Mouse (Mus musculus) neural tube, embryonic 13.5 days (tissue): ENCODE measurements at regions not wholly inside any gene's neighbourhood (a gene's known extent, or its start where the extent isn't known, plus 50 kb on each side); places are given as distances from the start of the nearest gene placed in this dataset.

ENCODE experiments used
- ATAC-seq: fragments of 200-750 bp; cut with Nextera tagmentation; 2 replicates; pipeline ENCODE4 v1.8.0; 2017; ENCODE audit warnings: low read depth, mild to moderate bottlenecking, moderate TSS enrichment, moderate library complexity
- H3K27ac ChIP-seq: fragments of 300-500 bp; sonication (generic); replicated peaks from 2 replicates; pipeline ENCODE4 v1.5.1; 2015; ENCODE audit warnings: moderate library complexity, mild to moderate bottlenecking, inconsistent platforms
- H3K27me3 ChIP-seq: fragments of 300-500 bp; sonication (generic); 2 replicates; pipeline ENCODE4 v1.6.1; 2015; ENCODE audit warnings: mild to moderate bottlenecking, inconsistent platforms
- H3K36me3 ChIP-seq: fragments of 300-500 bp; sonication (generic); 2 replicates; pipeline ENCODE4 v1.6.1; 2015; ENCODE audit warnings: mild to moderate bottlenecking, inconsistent platforms
- H3K4me1 ChIP-seq: fragments of 300-500 bp; sonication (generic); replicated peaks from 2 replicates; pipeline ENCODE4 v1.6.1; 2015; ENCODE audit warnings: inconsistent platforms
- H3K4me2 ChIP-seq: fragments of 300-500 bp; sonication (generic); 2 replicates; pipeline ENCODE4 v1.6.1; 2015; ENCODE audit warnings: inconsistent platforms, mild to moderate bottlenecking, moderate library complexity
- H3K4me3 ChIP-seq: fragments of 300-500 bp; sonication (generic); 2 replicates; pipeline ENCODE4 v1.5.1; 2015; ENCODE audit warnings: mild to moderate bottlenecking, inconsistent platforms
- H3K9ac ChIP-seq: fragments of 300-500 bp; sonication (generic); 2 replicates; pipeline ENCODE4 v1.6.1; 2015; ENCODE audit warnings: moderate library complexity, mild to moderate bottlenecking, inconsistent platforms
- H3K9me3 ChIP-seq: fragments of 300-500 bp; sonication (generic); 2 replicates; pipeline ENCODE4 v1.6.1; 2016; ENCODE audit warnings: inconsistent platforms
- WGBS: fragments of 180-500 bp; shearing (Covaris S2); methylation state at CpG from one replicate; pipeline ENCODE4 v1.1.7; 2015; 5-methylcytosine and 5-hydroxymethylcytosine counted together

DNA sequence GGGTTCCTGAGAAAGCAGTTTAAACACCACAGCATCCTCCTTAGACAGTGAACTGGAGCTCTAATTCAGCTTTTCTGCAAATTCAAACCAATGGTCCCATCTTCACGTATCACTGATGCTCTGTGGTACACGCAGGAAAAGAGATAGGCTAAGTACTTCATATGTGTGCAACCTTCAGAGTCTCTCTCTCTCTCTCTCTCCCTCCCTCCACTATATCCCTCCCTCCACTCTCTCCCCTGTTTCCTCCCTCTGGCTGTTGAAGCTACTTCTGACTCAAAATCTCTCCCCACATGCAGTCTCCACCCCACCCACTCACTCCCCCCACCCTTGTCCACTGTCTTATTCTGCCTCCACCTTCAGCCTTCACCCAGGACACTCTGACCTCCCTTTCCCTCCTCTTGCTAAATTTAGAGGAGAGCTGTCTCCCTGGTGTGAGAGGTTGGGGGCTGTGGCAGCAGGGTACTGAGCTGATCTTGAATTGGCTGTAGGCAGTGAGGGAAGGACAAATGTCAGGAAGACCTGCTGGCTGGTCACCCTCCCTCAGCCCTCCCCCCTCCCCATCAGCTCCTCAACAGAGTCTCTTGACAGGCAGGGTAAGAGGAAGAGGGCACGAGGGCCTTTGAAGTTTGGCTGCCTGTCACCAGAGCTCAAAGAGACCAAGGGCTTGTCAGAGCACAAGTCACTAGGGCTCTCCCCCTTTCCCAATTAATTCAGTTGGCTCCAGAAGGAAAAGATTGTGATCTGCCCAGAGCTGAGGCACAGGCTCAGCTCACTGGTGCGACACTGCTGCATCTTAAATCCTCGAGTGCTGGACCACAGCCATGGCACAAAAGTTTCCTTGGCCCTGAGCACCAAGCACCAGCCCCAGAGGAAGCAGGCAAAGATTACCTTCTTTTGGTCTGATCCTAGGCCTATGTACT is 227.9 kb upstream of the Apob start:
- 53% methylated on average over 5 of the region's 5 CpGs for WGBS
- no peaks in the 10 kb centered on the region for H3K27me3 ChIP-seq
- no peak overlapping the region for H3K9ac ChIP-seq
- H3K9me3 ChIP-seq, result no peaks in the 10 kb centered on the region
- no peak overlapping the region for H3K4me3 ChIP-seq
- no peak for ATAC-seq
- no peak overlapping the region for H3K27ac ChIP-seq
- H3K4me2 ChIP-seq, result no peak overlapping the region
- H3K36me3 ChIP-seq, result no peaks in the 10 kb centered on the region
- H3K4me1 ChIP-seq, result no peaks in the 10 kb centered on the region

DNA sequence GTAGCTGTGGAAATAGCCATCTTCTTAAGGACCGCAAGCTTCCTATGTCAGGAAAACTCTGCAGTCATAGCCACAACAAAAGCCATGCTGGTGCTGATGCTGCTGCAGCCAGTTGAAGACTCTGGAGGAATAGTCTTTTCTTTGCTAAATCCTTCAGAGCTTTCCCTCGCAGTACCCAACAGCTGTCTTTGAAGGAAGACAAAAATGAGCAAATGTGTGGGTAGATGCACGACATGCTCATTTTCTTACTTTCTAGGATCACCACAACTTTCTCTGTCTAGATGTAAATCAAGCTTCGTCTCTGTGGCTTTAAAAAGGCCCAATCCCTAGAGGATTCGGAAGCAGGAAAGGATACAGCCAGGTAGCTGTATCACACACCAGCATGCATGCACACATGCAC is 222.6 kb upstream of the Apob start:
- no peak overlapping the region for H3K27ac ChIP-seq
- WGBS, result 85% methylated on average over 5 of the region's 5 CpGs
- H3K9ac ChIP-seq, result no peak overlapping the region
- H3K36me3 ChIP-seq, result no peaks in the 10 kb centered on the region
- H3K4me1 ChIP-seq, result 0 out of 2 replicates have a peak, but pooled peaks cover 3% of the 10 kb centered on the region
- no peak for ATAC-seq
- H3K4me3 ChIP-seq, result no peak overlapping the region
- H3K27me3 ChIP-seq, result no peaks in the 10 kb centered on the region
- no peaks in the 10 kb centered on the region for H3K9me3 ChIP-seq
- H3K4me2 ChIP-seq, result no peak overlapping the region

DNA sequence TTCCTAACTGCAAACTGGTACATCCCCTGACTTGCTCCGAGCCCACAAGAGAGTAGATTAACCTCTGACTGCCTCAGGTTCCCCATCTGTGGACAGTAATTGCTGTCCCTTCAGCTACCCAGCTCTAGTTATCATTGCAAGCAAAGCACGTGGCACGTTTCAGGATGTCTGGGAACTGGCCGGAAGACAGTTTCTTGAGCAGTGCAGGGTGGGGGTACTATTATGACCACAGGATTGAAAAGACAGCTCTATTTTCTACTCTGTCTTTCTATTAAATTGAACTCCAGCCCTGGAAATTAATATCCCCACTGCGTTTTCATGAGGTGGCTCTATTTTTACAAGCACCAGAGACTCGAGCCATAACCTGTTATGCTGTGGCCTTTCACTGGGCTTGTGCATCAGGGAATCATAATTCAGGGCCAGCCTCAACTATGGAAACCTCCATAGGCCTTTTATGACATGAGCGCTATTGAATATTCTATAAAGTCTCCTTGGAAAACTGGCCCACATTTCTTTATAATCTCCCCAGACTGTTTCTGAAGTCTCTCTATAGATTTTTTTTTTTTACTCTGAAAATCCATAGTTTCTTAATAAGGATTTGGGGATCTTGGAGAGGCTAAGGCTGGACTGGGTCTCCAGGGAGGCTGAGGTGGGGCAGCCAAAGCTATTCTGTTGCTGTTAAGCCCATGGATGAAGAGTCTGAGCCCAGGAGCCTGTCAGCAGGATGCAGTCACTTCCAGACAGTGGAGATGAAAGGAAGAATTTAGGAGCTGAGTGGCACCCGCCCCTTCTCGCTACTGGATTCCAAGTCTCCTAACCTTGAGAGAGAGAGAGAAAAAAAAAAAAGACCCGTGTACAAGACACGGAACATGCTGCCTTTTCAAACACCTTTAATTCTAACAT is 212.4 kb upstream of the Apob start:
- Histone ChIP-seq H3K27ac (no peak overlapping the region), H3K27me3 (no peaks in the 10 kb centered on the region), H3K4me1 (no peaks in the 10 kb centered on the region), H3K4me3 (no peak overlapping the region), H3K4me2 (no peak overlapping the region), H3K36me3 (no peaks in the 10 kb centered on the region), H3K9me3 (no peaks in the 10 kb centered on the region), H3K9ac (no peak overlapping the region)
- ATAC-seq, result no peak
- WGBS, result 81% methylated on average over 11 of the region's 11 CpGs

DNA sequence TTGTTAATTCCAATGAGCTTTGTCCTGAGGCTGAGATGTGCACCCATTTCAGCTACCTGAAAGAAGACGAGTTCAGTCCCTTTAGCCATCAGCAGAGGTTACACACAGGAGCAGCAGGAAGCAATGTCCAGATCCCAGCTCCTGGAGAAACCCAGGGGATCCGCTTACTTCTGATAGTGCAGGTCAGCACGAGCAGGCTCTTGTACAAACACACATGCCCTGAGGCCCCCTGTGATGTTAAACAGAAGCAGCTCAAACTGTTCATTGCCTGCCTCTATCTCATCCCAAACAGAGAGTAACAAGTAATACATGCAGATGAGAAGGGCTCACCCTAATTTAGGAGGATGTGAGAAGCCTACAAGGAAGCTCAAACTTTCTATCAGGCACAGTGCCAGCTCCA is 203.3 kb upstream of the Apob start:
- H3K9ac ChIP-seq, result no peak overlapping the region
- H3K4me3 ChIP-seq, result no peak overlapping the region
- no peaks in the 10 kb centered on the region for H3K36me3 ChIP-seq
- WGBS, result 65% methylated on average over 3 of the region's 3 CpGs
- H3K4me1 ChIP-seq, result peaks cover 17% of the 10 kb centered on the region
- H3K4me2 ChIP-seq, result no peak overlapping the region
- H3K27ac ChIP-seq, result no peak overlapping the region
- ATAC-seq, result no peak
- no peaks in the 10 kb centered on the region for H3K27me3 ChIP-seq
- H3K9me3 ChIP-seq, result no peaks in the 10 kb centered on the region

DNA sequence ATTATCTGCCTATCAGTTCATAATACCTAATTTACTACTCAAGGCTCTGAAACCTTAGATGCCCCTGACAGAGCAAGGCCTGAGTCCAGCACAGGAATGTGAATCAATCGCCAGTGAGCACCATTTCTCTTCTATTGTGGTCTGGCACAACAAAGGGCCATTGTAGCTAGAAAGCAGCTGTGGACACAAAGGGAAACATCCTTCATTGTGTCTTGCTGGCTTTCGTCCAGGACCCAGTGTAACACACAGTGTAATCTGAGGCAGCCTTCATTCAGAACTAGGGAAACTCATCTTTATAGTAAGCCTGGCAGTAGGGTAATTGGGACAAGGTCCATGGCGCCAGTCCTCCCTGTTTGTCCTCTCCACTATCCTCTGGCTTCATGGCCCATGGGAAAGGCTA is 201.1 kb upstream of the Apob start:
- Histone ChIP-seq H3K27ac (no peak overlapping the region), H3K4me2 (no peak overlapping the region), H3K4me3 (no peak overlapping the region), H3K9me3 (no peaks in the 10 kb centered on the region), H3K36me3 (no peaks in the 10 kb centered on the region), H3K27me3 (no peaks in the 10 kb centered on the region), H3K9ac (no peak overlapping the region), H3K4me1 (peaks cover 17% of the 10 kb centered on the region)
- 0 out of 2 replicates have a peak, but pooled peaks have one; percentile 28 for ATAC-seq
- WGBS, result 19% methylated on average over 3 of the region's 3 CpGs

DNA sequence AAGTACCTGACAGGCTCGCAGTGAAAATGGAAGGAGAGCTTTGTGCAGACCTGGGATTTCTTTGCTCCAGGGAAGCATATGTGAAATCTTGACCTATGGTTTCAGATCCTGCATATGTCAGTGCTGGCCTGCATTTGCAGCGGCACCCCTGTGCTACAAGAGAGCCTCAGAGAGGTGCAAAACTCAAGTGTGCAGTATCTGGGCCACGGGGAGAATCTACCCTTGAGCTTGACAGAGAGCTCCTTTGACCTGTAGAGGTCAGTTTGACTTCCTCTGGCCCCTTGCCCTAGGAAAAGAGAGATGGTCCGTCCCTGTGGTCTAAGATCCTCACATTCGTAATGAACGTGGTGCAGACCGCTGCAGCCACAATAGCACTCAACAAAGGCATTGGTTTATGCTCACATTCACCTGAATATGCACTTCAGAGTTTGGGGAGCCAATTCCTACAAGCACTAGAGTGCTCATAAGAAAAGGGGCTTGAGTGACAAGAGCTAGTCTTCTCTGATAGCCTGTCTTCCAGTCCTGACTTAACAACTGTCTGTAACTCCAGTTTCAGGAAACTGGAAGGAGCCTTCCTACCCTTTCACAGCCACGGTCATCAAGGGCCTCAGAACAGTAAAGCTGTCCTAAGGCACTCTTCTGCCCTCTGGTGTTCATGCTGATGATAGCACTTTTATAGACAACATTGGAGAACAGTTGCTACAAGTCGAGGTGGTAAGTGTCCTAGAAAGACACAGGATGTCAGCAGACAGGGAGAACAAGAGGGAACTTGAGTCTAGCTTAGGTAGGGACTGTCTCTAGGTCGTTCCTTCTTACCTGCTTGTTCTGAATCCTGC is 200.0 kb upstream of the Apob start:
- Histone ChIP-seq H3K9ac (no peak overlapping the region), H3K4me3 (no peak overlapping the region), H3K4me1 (peaks cover 17% of the 10 kb centered on the region), H3K9me3 (no peaks in the 10 kb centered on the region), H3K27ac (no peak overlapping the region), H3K4me2 (no peak overlapping the region), H3K27me3 (no peaks in the 10 kb centered on the region), H3K36me3 (no peaks in the 10 kb centered on the region)
- peak; percentile 84 for ATAC-seq
- WGBS, result 50% methylated on average over 10 of the region's 10 CpGs

DNA sequence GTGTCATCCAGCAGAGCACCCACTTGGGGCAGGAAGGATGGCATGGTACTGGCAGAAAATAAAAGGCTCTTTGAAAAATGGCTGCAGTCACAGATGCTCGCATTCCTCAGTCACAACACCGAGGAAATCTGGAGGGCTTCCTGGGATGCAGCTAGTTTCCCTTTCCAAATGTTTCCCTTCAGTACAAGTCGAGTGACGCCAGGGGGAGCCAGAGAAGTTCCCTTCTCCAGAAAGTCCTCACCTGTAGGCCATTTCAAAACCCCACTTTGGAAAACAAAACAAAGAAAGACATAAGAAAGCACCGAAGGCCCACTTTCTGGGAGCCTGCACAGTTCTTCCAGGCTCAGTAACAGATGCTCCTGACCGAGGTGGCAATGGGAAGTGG is 199.4 kb upstream of the Apob start:
- H3K4me2 ChIP-seq, result no peak overlapping the region
- no peaks in the 10 kb centered on the region for H3K27me3 ChIP-seq
- no peaks in the 10 kb centered on the region for H3K36me3 ChIP-seq
- no peaks in the 10 kb centered on the region for H3K9me3 ChIP-seq
- no peak overlapping the region for H3K4me3 ChIP-seq
- H3K4me1 ChIP-seq, result peaks cover 17% of the 10 kb centered on the region
- ATAC-seq, result peak; percentile 41; the same call in 1 of the 2 replicates
- H3K9ac ChIP-seq, result no peak overlapping the region
- WGBS, result 55% methylated on average over 6 of the region's 6 CpGs
- H3K27ac ChIP-seq, result no peak overlapping the region

DNA sequence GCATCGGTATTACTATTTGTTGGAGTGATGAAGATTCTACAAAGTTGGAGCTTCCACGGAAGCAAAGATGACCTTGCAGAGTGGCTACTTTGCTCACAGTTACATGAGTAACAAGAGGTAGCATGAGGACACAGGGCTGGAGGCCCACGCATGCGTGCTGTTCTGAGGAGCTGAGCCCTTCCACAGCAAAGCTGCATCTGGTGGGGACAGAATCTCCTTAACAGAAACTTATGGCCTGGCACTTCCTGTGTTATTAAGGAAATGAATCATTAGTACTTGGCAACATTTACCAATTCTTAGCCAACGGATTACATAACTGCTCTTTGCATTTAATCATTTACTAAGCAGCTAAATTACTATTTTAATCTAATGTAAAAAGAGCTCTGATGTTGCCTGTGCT is 160.8 kb upstream of the Apob start:
- WGBS, result 87% methylated on average over 5 of the region's 5 CpGs
- H3K27me3 ChIP-seq, result no peaks in the 10 kb centered on the region
- H3K4me2 ChIP-seq, result no peak overlapping the region
- no peaks in the 10 kb centered on the region for H3K9me3 ChIP-seq
- no peak overlapping the region for H3K4me3 ChIP-seq
- ATAC-seq, result no peak
- no peaks in the 10 kb centered on the region for H3K4me1 ChIP-seq
- no peak overlapping the region for H3K27ac ChIP-seq
- no peaks in the 10 kb centered on the region for H3K36me3 ChIP-seq
- no peak overlapping the region for H3K9ac ChIP-seq

DNA sequence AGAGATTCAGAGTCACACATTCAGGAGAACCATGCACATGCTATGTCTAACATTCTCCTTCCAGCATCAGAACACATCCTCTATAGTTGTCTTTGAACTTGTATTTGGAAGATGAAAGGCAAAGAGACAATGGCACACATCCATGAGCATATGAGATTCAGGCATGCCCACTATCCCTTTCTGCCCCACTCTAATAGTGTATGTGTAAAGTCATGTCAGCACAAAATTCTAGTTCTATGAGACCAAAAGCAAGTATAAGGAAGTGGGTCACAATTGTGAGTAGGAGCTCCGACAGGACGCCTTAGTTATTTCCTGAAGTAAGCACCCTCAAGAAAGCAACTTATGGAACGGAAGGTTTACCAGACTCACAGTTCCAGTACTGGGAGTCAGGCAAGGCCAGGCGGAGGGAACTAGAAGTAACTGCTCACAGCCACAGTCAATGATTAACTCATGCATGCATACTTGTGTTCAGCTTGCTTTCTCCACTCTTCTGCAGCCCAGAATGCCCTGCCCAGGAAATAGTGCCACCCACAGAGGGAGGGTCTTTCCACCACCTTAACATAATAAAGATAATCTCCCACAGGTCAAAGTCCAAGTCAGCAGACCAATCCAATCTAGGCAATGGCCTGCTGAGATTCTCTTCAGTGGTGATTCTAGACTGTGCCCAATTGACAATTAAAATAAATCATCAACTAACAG is 157.3 kb upstream of the Apob start:
- Histone ChIP-seq H3K27ac (no peak overlapping the region), H3K27me3 (no peaks in the 10 kb centered on the region), H3K36me3 (no peaks in the 10 kb centered on the region), H3K4me3 (no peak overlapping the region), H3K9ac (no peak overlapping the region), H3K4me2 (no peak overlapping the region), H3K4me1 (no peaks in the 10 kb centered on the region), H3K9me3 (no peaks in the 10 kb centered on the region)
- WGBS, result 85% methylated on average over 4 of the region's 4 CpGs
- ATAC-seq, result no peak

DNA sequence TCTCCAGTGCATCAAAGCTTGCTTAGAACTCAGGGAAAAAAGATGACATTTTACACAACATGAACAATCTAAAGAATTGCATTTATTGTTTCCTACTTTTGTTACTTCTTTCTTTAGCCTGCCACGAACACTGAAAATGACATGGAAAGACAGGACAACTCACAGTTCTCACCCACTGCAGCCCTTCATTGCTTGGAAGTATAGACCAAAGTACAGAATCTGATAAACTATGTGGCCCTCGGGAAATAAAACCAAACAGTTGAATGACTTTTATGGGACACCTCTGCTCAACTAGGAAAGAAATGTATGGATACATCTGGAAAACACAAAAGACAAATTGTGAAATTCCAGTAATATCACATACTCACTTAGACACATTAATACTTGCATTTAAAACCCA is 156.7 kb upstream of the Apob start:
- no peak for ATAC-seq
- Histone ChIP-seq H3K36me3 (no peaks in the 10 kb centered on the region), H3K9me3 (peaks cover under 1% of the 10 kb centered on the region; the same call in 1 of the 2 replicates), H3K4me3 (no peak overlapping the region), H3K4me2 (no peak overlapping the region), H3K27me3 (no peaks in the 10 kb centered on the region), H3K9ac (no peak overlapping the region), H3K27ac (no peak overlapping the region), H3K4me1 (no peaks in the 10 kb centered on the region)
- WGBS, result 68% methylated on average over 2 of the region's 2 CpGs

DNA sequence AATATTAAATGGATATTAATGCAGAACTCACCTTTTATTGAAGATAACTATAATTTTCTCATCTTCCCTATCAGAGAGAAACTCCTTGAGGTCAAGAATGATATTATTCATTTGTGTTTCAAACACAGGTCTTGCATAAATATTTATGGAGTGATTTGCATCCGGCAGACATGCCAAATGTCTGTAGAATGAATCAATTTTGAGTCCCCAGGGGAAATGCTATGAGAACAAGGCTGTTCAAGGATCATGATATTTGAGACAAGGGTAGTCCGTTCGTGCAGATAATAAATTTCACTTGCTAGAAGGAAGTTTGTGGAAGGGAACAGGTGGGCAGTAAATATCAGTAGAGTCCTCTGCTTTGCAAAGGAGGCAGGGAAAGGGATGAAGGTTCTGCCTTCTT is 141.7 kb upstream of the Apob start:
- H3K27ac ChIP-seq, result no peak overlapping the region
- ATAC-seq, result no peak
- 47% methylated on average over 3 of the region's 3 CpGs for WGBS

More for the DNA sequence above, 141.7 kb upstream of the Apob start:
- Histone ChIP-seq H3K9ac (no peak overlapping the region), H3K27me3 (no peaks in the 10 kb centered on the region), H3K4me1 (no peaks in the 10 kb centered on the region), H3K36me3 (no peaks in the 10 kb centered on the region), H3K4me2 (no peak overlapping the region), H3K9me3 (no peaks in the 10 kb centered on the region), H3K4me3 (no peak overlapping the region)
